Mouse (Mus musculus): ENCODE results near the gene Chchd10. TPM values are rescaled to one million over a fixed set of nuclear protein-coding genes. Genes with fewer than 3 reads are reported as not detected.

The Chchd10 gene
- polyA plus RNA-seq, 1 experiment from 2014 or later: 24.8 TPM

DNA sequence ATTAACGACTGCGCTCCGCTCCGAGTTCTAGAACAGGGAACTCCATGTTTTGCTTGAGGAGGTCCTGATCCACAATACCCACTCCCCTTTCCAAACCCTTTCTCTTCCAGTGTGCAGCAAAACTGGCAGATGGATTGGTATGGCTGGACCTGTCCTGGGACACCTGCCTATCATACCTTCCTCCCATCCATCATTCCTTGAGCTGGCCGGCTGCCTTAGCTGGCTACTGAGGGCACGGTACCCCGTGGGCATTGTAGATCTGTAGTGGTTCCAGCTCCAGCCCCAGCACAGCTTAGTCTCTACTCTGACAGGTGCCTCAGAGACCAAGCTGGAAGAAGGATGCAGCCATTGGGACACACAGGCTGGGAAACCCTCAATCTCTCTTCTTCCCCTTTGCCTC is 1.6 kb upstream of the Chchd10 start:
- Histone ChIP-seq H3K4me3 (peak overlapping the region; percentile 56), H3K36me3 (no peaks in the 10 kb centered on the region), H3K27ac (replicated peaks) (no peak overlapping the region), H3K4me1 (peaks cover 41% of the 10 kb centered on the region), H3K9ac (replicated peaks) (peak overlapping the region; percentile 77), H3K27me3 (peaks cover 5% of the 10 kb centered on the region; the same call in 1 of the 2 replicates), H3K4me2 (replicated peaks) (peak overlapping the region; percentile 97), H3K9me3 (no peaks in the 10 kb centered on the region)
- WGBS: 33% methylated on average over 7 of the region's 7 CpGs
- ATAC-seq (replicated peaks): no peak; the same call in 1 of the 2 replicates

DNA sequence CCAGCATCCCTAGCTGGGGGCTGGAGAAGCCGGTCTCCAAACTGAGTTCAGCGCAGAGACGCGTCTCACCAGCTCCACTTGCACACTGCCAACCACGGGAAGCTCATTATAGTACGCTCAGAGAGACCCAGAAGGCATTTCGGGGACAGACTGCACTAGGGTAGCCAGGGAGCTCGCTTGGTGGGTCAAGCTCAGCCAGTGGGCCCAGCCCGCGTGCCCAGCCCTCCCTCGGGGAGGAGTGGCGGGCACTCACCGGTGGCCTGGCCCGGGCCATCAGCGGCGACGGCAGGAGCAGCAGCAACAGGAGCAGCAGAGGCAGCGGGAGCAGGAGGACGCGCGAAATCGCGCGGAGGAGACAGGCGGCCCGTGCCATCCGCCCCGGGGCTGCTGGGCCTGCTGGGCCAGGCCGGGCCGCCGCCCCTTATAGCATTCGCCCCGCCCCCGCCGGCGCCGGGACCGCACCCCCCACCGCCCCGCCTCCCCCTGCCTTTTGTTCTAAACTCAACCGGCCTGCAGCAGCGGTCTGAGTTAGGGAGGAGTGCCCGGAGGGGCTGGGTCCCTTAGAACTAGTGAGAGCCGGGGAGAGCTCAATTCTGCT is 750 bp upstream of the Chchd10 start:
- WGBS: under 1% methylated on average over 25 of the region's 44 CpGs
- peak; percentile 53 for ATAC-seq (replicated peaks)
- Histone ChIP-seq H3K4me1 (peaks cover 41% of the 10 kb centered on the region), H3K27ac (replicated peaks) (peak overlapping the region; percentile 41; the same call in 1 of the 2 replicates), H3K9me3 (no peaks in the 10 kb centered on the region), H3K4me2 (replicated peaks) (peak overlapping the region; percentile 97), H3K36me3 (no peaks in the 10 kb centered on the region), H3K4me3 (peak overlapping the region; percentile 56), H3K9ac (replicated peaks) (peak overlapping the region; percentile 77), H3K27me3 (peaks cover 9% of the 10 kb centered on the region; the same call in 1 of the 2 replicates)

DNA sequence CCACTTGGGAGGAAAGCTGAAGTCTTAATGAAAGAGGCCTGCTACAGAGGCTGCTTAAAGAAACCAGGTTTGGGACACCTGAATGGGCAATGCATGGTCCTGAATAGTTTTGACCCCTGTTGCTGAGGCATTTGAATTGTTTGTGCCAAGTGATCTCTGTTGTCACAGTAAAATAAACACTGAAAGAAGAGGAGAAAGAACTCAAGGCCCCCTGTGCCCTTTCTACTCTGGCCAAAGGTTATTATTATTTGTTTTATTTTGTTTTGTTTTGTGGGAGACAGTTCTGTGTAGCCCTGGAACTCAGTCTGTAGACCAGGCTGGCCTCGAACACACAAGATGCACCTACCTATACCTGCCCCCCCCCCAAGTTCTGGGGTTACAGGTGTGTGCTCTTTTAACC is 2.1 kb downstream of the Chchd10 start:
- peaks cover 41% of the 10 kb centered on the region for H3K4me1 ChIP-seq
- H3K9ac ChIP-seq (replicated peaks): 0 out of 2 replicates have a peak overlapping the region, but pooled peaks have one; percentile 50
- peaks cover 9% of the 10 kb centered on the region; the same call in 1 of the 2 replicates for H3K27me3 ChIP-seq
- H3K27ac ChIP-seq (replicated peaks): no peak overlapping the region
- no peaks in the 10 kb centered on the region for H3K9me3 ChIP-seq
- H3K4me2 ChIP-seq (replicated peaks): peak overlapping the region; percentile 96
- ATAC-seq (replicated peaks): no peak
- no peaks in the 10 kb centered on the region for H3K36me3 ChIP-seq
- H3K4me3 ChIP-seq: peak overlapping the region; percentile 50
- 67% methylated on average over 1 of the region's 1 CpGs for WGBS

DNA sequence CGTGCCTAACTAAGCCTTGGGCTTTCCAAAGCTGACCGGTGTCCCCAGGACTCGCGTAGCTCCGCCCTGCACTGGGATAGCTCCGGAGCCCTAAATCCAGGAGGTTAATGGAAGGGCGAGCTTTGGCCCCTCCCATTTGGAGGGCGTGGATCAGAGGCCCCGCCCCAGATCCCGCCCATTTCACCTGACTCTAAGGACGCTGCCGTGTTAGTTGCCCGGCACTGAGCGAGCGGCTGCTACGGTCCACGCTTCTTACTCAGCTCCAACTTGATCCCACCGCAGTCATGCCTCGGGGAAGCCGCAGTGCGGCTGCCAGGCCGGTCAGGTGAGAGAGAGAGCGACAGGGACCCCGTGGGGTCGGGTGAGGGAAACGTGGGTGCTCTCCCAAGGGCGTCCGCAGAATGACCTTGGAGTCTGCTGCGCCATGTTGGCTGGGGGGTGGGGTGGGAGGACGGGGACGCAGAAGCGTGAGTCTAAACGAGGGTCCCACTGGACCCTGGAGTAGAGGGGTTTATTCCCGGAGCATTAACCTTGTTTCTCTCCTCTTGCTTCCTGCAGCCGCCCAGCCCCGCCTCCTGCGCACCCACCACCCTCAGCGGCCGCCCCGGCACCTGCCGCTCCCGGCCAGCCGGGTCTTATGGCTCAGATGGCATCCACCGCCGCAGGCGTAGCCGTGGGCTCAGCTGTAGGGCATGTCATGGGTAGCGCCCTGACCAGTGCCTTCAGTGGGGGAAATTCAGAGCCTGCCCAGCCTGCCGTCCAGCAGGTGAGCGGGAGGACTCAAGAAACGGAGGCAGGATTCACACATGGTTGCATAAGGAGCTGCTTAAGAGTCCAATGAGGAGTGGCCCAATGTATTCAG is 3.0 kb downstream of the Chchd10 start, which contains the start of gene Mmp11:
Gene Mmp11, minus strand, starts transcription at position 817 of the 862 bp plus-strand sequence.
- peaks cover 34% of the 10 kb centered on the region for H3K4me1 ChIP-seq
- no peaks in the 10 kb centered on the region for H3K36me3 ChIP-seq
- H3K9me3 ChIP-seq: no peaks in the 10 kb centered on the region
- no peak within 1 kb of the TSS for H3K27ac ChIP-seq (replicated peaks)
- 2% methylated on average over 51 of the region's 51 CpGs for WGBS
- peak; percentile 59 for ATAC-seq (replicated peaks)
- peak within 1 kb of the TSS; percentile 50 for H3K9ac ChIP-seq (replicated peaks)
- H3K27me3 ChIP-seq: peaks cover 9% of the 10 kb centered on the region; the same call in 1 of the 2 replicates
- peak within 1 kb of the TSS; percentile 96 for H3K4me2 ChIP-seq (replicated peaks)
- H3K4me3 ChIP-seq: peak within 1 kb of the TSS; percentile 50

DNA sequence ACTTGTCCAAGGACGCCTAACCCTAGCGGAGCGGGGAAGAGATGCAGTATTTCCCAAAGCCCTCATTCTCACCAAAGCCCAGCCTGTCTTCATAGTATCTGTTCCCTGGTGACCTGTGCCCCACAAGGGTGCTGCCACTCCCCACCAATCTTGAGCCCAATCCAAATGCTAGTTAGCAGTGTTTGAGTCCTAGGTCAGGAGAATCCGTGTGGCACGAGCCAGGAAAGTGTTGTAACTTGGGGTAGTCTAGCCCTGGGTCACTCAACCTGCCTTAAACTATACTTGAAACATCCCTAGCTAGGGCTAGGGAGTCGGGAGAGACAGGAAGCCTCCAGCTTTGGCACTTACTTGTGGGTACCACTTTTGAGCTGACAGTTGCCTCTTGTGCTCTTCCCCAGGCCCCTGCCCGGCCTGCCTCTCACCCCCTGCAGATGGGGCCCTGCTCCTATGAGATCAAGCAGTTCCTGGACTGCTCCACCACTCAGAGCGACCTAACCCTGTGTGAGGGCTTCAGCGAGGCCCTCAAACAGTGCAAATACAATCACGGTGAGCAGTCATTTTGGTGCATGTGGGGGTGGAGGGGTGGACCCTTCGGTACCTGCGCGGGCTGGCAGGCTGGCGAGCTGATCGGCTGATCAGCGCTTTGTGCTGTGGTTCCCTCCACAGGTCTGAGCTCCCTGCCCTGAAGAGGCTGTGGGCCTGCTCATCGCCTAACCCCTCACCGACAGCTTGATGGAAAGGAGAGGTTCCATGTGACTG is 4.2 kb downstream of the Chchd10 start:
- H3K9me3 ChIP-seq: no peaks in the 10 kb centered on the region
- H3K36me3 ChIP-seq: no peaks in the 10 kb centered on the region
- H3K4me3 ChIP-seq: no peak overlapping the region
- no peak overlapping the region for H3K9ac ChIP-seq (replicated peaks)
- no peak overlapping the region for H3K27ac ChIP-seq (replicated peaks)
- no peak overlapping the region for H3K4me2 ChIP-seq (replicated peaks)
- ATAC-seq (replicated peaks): no peak
- H3K4me1 ChIP-seq: peaks cover 23% of the 10 kb centered on the region
- WGBS: 32% methylated on average over 18 of the region's 18 CpGs
- H3K27me3 ChIP-seq: peaks cover 9% of the 10 kb centered on the region; the same call in 1 of the 2 replicates

DNA sequence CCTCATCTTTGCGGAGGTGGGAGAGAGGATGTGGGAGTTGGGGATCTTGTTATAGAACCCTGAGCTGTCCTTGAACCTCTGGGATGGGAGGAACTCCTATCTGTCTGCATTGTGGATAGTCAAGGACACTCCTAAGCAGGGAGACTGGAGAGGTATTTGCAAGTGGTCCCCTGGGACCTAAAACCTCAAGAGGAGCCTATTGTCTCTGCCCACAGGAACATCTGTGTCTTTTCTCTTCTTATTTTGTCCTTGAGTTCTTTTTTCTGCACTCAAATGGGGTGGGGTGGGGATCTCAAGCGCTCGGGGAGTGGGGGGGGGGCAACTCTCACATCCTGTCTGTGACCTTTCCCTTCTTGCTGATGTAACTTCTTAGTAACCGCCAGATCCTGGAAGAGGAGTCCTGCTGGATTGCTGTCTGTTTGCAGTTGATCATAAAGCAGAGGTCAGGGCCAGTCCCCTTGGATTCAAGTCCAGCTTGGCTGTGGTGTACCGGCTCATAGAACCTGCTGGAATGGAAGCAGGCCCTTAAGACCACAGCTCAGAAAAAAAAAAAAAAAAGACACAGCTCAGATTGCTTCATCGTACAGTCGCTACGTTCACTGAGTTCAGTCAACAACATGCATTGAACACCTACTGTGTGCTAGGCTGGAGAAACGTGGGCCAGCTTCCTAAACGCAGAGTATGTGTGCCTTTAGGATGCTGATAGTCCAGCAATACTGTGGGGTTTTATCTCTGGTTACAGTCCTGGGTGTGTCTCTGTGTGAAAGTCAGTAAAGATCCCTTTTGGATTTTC is 5.1 kb downstream of the Chchd10 start:
- Histone ChIP-seq H3K4me3 (no peak overlapping the region), H3K9ac (replicated peaks) (no peak overlapping the region), H3K36me3 (no peaks in the 10 kb centered on the region), H3K4me2 (replicated peaks) (no peak overlapping the region), H3K9me3 (no peaks in the 10 kb centered on the region), H3K27me3 (peaks cover 6% of the 10 kb centered on the region; the same call in 1 of the 2 replicates), H3K27ac (replicated peaks) (no peak overlapping the region), H3K4me1 (peaks cover 13% of the 10 kb centered on the region)
- WGBS: 57% methylated on average over 10 of the region's 10 CpGs
- ATAC-seq (replicated peaks): no peak

DNA sequence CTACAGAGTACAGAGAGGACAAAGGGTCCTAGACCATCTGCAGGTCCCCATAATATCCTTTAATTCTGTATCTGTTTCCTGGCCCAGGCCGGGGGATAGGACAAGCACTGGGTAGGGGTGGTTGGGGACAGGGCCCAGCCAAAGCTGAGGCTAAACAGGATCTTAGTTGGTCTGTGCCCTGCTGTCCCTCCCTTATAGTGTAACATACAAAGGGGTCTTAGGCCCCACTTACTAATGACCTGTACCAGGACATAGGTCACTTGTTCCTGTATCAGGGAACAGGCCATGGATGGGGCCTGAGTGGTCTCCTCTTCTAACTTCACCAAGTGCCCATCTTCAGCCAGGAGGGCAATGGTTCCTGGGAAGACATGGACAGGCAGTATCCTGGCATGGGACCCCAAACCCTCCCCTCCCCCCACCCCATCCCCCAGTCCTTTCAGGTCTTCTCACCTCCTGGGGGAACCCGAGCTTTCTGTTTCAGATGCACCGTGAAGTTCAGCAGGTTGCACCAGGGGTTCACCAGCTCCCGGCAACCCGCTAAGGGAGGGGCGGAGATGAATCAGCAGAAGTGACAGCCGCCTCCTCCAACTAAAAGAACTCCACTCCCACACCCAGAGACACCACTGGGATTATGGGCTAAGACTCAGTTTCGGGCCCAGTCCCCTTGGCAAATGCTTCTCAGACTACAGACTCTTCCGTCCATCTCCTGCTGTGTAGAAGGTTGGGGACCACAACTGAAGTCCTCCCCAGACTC is 6.7 kb downstream of the Chchd10 start:
- H3K4me1 ChIP-seq: peaks cover 22% of the 10 kb centered on the region
- H3K9me3 ChIP-seq: no peaks in the 10 kb centered on the region
- 57% methylated on average over 9 of the region's 9 CpGs for WGBS
- H3K4me2 ChIP-seq (replicated peaks): no peak overlapping the region
- no peak overlapping the region for H3K27ac ChIP-seq (replicated peaks)
- ATAC-seq (replicated peaks): no peak
- no peak overlapping the region for H3K9ac ChIP-seq (replicated peaks)
- H3K36me3 ChIP-seq: no peaks in the 10 kb centered on the region
- peaks cover 4% of the 10 kb centered on the region; the same call in 1 of the 2 replicates for H3K27me3 ChIP-seq
- H3K4me3 ChIP-seq: no peak overlapping the region

DNA sequence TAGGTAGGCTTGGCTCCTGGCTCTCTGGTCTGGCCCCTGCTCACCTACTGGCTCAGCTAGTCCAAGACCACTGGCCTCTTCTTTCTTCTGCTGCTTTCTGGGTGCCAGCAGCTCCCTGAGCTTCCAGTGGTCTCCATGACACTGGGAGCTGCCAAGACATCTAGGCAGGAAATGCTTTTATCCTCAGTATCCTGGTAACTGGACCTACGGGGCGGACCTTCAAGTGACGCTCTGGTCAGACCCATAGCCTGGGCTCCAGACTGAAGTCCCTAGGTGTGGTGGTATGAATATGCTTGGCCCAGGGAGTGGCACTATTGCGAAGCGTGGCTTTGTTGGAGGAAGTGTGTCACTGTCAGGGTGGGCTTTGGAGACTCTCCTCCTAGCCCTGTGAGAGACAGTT is 7.6 kb downstream of the Chchd10 start, which contains the start of gene Gm867:
Gene Gm867, minus strand, starts transcription at position 153 of the 400 bp plus-strand sequence.
- no peak within 1 kb of the TSS for H3K4me3 ChIP-seq
- no peak for ATAC-seq (replicated peaks)
- no peaks in the 10 kb centered on the region for H3K9me3 ChIP-seq
- no peak within 1 kb of the TSS for H3K4me2 ChIP-seq (replicated peaks)
- peaks cover 17% of the 10 kb centered on the region for H3K4me1 ChIP-seq
- no peaks in the 10 kb centered on the region for H3K36me3 ChIP-seq
- 81% methylated on average over 5 of the region's 5 CpGs for WGBS
- no peak within 1 kb of the TSS for H3K9ac ChIP-seq (replicated peaks)
- peaks cover 4% of the 10 kb centered on the region; the same call in 1 of the 2 replicates for H3K27me3 ChIP-seq
- no peak within 1 kb of the TSS for H3K27ac ChIP-seq (replicated peaks)

DNA sequence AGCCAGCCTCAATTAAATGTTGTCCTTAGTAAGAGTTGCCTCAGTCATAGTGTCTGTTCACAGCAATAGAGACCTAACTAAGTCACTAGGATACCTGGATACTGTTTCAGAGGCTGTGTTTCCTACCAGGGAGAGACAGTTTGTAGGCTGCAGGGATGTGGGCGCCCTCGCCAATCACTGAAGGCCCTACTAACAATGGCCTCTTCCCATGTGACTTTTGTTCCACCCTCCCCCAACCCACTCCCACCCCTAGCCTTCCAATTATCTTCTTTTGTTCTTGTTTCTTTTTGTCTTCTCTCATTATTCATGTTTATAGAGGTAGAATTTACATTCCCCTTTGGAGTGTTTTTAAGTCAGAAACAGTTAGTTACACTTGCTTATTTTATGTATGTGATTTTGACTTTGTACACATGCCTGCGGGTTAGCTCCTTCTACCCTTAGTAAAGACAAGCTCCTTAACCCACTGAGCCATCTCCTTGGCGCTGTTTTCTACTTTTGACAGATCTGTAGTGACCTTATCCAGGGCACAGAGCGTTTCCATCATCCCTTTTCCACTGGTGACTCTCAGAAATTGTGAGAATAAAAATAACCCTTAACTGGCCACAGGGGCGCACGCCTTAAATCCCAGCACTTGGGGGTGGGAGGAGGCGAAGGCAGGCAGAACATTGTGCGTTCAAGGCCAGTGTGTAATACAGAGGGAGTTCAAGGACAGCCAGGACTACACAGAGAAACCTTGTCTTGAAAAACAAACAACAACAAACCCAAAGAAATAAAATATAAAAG is 8.3 kb downstream of the Chchd10 start:
- Histone ChIP-seq H3K27me3 (peaks cover 4% of the 10 kb centered on the region; the same call in 1 of the 2 replicates), H3K4me2 (replicated peaks) (no peak overlapping the region), H3K4me1 (peaks cover 9% of the 10 kb centered on the region), H3K36me3 (no peaks in the 10 kb centered on the region), H3K9me3 (no peaks in the 10 kb centered on the region), H3K9ac (replicated peaks) (no peak overlapping the region), H3K4me3 (no peak overlapping the region), H3K27ac (replicated peaks) (no peak overlapping the region)
- WGBS: 53% methylated on average over 9 of the region's 9 CpGs
- no peak for ATAC-seq (replicated peaks)
